Mouse (Mus musculus): ENCODE measurements at regions not wholly inside any gene's neighbourhood (a gene's known extent, or its start where the extent isn't known, plus 50 kb on each side); places are given as distances from the start of the nearest gene placed in this dataset.
A peak's percentile ranks its signal among the peaks of the same experiment; 100 is the strongest.

- DNase-seq (ENCODE audit: low spot score in 2 of 2), result no peak
Measured at GRCm38 (mm10) chr3:150416447-150416846, 1021.2 kb upstream of the Adgrl4 start.

DNA sequence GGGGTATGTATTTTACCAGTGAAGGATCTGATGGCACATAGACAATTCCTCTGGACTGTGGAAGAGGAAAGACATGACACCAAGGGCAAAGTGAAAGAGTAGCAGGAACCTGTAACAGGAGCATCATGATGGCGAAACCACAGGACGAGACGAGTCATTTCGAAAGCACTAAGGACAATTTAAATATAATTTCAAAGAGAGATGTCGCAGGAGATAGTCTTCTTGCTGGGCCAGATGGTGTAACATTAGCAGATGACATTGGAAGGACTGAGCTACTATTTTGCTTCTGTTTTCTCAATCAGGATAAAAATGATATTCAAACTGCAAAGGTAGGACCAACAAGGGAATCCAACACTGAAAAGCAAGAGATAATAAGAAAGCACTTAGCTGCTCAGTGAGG lies 1009.7 kb upstream of the Adgrl4 start:
- no peak for DNase-seq (ENCODE audit: low spot score in 2 of 2)

DNA sequence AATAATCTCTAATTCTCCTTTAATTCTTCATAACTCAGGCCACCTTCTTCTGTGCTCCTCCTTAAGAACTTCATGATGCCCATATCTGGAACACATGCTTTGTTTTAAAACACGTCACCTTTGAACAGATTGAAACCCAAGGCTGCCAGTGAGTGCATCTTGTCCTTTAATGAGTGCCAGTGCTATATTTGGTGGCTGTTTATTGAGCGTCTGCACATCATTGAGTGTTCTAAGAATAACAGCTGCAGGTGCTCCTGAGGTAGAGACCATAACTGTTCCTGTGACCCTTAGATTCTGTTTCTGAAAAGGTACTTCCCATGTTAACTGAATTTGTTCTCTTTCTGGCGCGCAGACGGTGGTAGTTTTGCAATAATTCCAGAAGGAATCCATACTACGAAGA lies 1006.4 kb upstream of the Adgrl4 start:
- peak in 1 of 2 experiments; percentile 3 for DNase-seq (ENCODE audit: low spot score in 2 of 2)

GRCm38 (mm10) chr3:150435199-150435598 lies 1002.5 kb upstream of the Adgrl4 start:
- DNase-seq (ENCODE audit: low spot score in 2 of 2), result no peak

DNA sequence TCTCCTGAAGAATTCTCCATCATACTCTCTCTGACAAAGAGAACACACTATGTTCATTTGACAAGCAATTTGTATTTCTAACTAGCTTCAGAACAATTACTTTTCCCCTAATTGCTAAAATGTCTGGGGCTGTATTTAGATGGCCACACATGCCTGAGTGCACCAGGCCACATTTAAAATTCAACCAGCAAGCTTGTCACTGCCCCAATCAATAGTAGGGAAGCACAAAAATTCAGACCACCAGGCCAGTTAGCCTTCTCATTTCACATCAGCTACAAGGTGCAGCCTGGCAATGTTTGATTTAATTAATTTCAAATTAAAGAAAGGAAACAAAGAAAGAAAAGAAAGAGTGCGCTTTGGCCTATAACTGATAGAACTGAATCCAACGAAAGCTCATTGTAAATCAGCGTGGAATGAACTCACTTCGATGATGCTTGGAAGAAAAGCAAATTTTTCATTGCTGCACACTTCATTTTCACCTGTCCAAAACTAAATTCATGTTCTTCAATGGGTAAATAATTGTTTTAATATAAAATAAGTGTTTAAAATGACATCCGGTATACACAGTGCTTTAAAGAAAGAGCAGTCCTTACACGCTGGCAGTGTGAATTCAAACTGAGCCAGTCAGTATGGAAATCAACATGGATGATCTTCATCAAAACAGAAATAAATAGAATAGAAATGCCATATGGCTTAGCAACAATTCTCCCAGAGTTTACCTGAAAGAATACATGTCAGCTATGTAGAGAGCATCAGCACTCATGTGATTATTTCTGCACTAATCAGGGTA lies 1001.7 kb upstream of the Adgrl4 start:
- DNase-seq (ENCODE audit: low spot score in 2 of 2), result no peak

Data from heart, adult 9 months (tissue).